Mouse (Mus musculus): ENCODE measurements around the gene Retnlg. TPM values are rescaled to one million over a fixed set of nuclear protein-coding genes. Genes with fewer than 3 reads are reported as not detected.
"Not testable (repeated sequence)": the region's sequence is repeated elsewhere in the genome, so short reads cannot be mapped to it uniquely, and the experiment has no call there.

The Retnlg gene
- not detected in 2 replicates for polyA plus RNA-seq (2015; fragmentation: Nextera tagmentation; extraction: Ambion mirVana)

DNA sequence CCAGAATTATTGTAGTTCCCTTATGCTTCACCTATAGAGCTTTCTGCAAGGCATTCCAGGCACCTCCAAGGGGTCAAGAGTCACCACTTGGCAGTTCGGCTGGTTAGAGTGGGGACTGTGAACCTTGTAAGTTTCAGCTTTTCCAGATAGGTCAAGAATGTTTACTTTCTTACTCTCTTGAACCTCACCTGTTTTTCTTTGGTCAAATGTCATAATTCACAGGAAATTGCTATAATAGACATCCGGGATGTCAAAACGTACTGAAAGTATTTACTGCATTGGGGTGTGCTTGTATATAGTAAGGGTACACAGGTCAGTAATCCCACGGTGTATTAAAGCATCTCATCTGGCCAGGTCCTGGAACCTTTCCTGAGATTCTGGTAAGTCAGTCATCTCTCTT, at the start of gene Retnlg:
Retnlg (plus strand) TSS at position 301 of the 400 bp plus-strand sequence.
- no peak within 1 kb of the TSS for H3K4me2 ChIP-seq (replicated peaks)
- no peak within 1 kb of the TSS for H3K4me3 ChIP-seq
- WGBS = 66% methylated on average over 4 of the region's 4 CpGs
- no peak within 1 kb of the TSS for H3K9ac ChIP-seq
- H3K4me1 ChIP-seq = no peaks in the 10 kb centered on the region
- no peak within 1 kb of the TSS for H3K27ac ChIP-seq
- no peaks in the 10 kb centered on the region for H3K9me3 ChIP-seq
- no peaks in the 10 kb centered on the region for H3K27me3 ChIP-seq
- ATAC-seq (ENCODE audit: low FRiP score, low read depth) = no peak
- H3K36me3 ChIP-seq = no peaks in the 10 kb centered on the region

- H3K36me3 ChIP-seq = no peaks in the 10 kb centered on the region
- H3K27me3 ChIP-seq = no peaks in the 10 kb centered on the region
- no peaks in the 10 kb centered on the region for H3K4me1 ChIP-seq
- WGBS = 88% methylated on average over 3 of the region's 3 CpGs
- no peak overlapping the region for H3K4me2 ChIP-seq (replicated peaks)
- H3K9ac ChIP-seq = no peak overlapping the region
- ATAC-seq (ENCODE audit: low FRiP score, low read depth) = no peak
- H3K4me3 ChIP-seq = no peak overlapping the region
- H3K9me3 ChIP-seq = no peaks in the 10 kb centered on the region
- H3K27ac ChIP-seq = no peak overlapping the region
Observed at GRCm38 (mm10) chr16:48826474-48826873, 45.9 kb upstream of the Retnlg start.

DNA sequence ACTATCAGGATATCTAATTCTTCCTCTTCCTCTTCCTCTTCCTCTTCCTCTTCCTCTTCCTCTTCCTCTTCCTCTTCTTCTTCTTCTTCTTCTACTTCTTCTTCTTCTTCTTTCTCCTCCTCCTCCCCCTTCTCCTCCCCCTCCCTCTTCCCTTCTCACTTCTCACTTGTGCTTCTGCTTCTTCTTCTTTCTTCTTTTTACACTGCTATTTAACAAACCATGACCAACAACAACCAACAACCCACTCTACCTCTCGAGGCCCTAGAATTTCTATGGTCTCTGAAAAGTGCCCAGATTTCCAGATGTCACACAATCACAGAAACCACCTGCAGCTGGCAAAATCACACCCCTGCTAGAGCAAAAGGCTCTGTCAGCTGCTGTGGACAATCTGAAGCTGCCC, 44.8 kb upstream of the Retnlg start:
- H3K27ac ChIP-seq = no peak overlapping the region
- no peaks in the 10 kb centered on the region for H3K9me3 ChIP-seq
- H3K4me3 ChIP-seq = no peak overlapping the region
- H3K4me1 ChIP-seq = no peaks in the 10 kb centered on the region
- H3K27me3 ChIP-seq = no peaks in the 10 kb centered on the region
- no peak overlapping the region for H3K9ac ChIP-seq
- 25% methylated on average over 1 of the region's 1 CpGs for WGBS
- ATAC-seq (ENCODE audit: low FRiP score, low read depth) = no peak
- no peaks in the 10 kb centered on the region for H3K36me3 ChIP-seq
- no peak overlapping the region for H3K4me2 ChIP-seq (replicated peaks)

GRCm38 (mm10) chr16:48829060-48829459, 43.4 kb upstream of the Retnlg start:
- Histone ChIP-seq H3K27ac (no peak overlapping the region), H3K9ac (no peak overlapping the region), H3K9me3 (no peaks in the 10 kb centered on the region), H3K4me3 (no peak overlapping the region), H3K36me3 (no peaks in the 10 kb centered on the region), H3K4me2 (replicated peaks) (no peak overlapping the region), H3K4me1 (no peaks in the 10 kb centered on the region), H3K27me3 (no peaks in the 10 kb centered on the region)
- ATAC-seq (ENCODE audit: low FRiP score, low read depth) = no peak
- WGBS = 90% methylated on average over 4 of the region's 4 CpGs

GRCm38 (mm10) chr16:48832055-48832454, 40.4 kb upstream of the Retnlg start:
- H3K27ac ChIP-seq = no peak overlapping the region
- no peaks in the 10 kb centered on the region for H3K9me3 ChIP-seq
- H3K9ac ChIP-seq = no peak overlapping the region
- H3K27me3 ChIP-seq = no peaks in the 10 kb centered on the region
- no peaks in the 10 kb centered on the region for H3K36me3 ChIP-seq
- no peaks in the 10 kb centered on the region for H3K4me1 ChIP-seq
- WGBS = 72% methylated on average over 8 of the region's 8 CpGs
- ATAC-seq (ENCODE audit: low FRiP score, low read depth) = no peak
- no peak overlapping the region for H3K4me3 ChIP-seq
- no peak overlapping the region for H3K4me2 ChIP-seq (replicated peaks)

DNA sequence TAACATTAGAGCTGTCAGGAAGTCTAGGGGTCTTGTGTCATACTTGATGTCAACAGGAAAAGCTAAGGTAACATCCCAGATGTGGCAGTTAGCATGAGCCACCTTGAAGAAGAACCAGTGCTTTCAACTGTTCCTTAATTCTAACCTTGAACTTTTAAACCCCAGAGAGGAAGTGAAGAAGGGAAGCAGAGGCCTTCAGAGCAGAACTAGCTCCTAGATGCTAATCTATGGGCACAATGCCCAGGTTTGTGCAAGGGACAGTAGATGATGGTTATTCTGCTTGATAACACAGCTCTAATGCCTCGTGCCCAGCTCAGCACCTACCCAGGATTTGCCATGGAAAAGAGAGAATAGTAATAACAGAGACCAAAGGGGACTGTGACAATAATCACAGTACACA, 38.8 kb upstream of the Retnlg start:
- not testable (repeated sequence) for H3K36me3 ChIP-seq; H3K4me1 ChIP-seq; ATAC-seq (ENCODE audit: low FRiP score, low read depth); H3K9me3 ChIP-seq; H3K4me2 ChIP-seq (replicated peaks); H3K4me3 ChIP-seq; H3K9ac ChIP-seq; H3K27ac ChIP-seq; H3K27me3 ChIP-seq
- 48% methylated on average over 1 of the region's 1 CpGs for WGBS

- no peaks in the 10 kb centered on the region for H3K4me1 ChIP-seq
- H3K9ac ChIP-seq = no peak within 1 kb of the TSS
- no peak within 1 kb of the TSS for H3K4me3 ChIP-seq
- H3K27ac ChIP-seq = no peak within 1 kb of the TSS
- no peak within 1 kb of the TSS for H3K4me2 ChIP-seq (replicated peaks)
- no peaks in the 10 kb centered on the region for H3K9me3 ChIP-seq
- 77% methylated on average over 3 of the region's 3 CpGs for WGBS
- no peaks in the 10 kb centered on the region for H3K36me3 ChIP-seq
- no peak for ATAC-seq (ENCODE audit: low FRiP score, low read depth)
- no peaks in the 10 kb centered on the region for H3K27me3 ChIP-seq
Observed at GRCm38 (mm10) chr16:48842266-48842665, 30.2 kb upstream of the Retnlg start, which contains the start of gene Retnla. TSS of gene Retnla (plus strand) at chr16:48842551.

- H3K4me1 ChIP-seq = no peaks in the 10 kb centered on the region
- no peak overlapping the region for H3K4me2 ChIP-seq (replicated peaks)
- no peaks in the 10 kb centered on the region for H3K9me3 ChIP-seq
- no peak overlapping the region for H3K9ac ChIP-seq
- no peaks in the 10 kb centered on the region for H3K36me3 ChIP-seq
- no peak overlapping the region for H3K4me3 ChIP-seq
- no peak overlapping the region for H3K27ac ChIP-seq
- WGBS = 92% methylated on average over 4 of the region's 4 CpGs
- no peaks in the 10 kb centered on the region for H3K27me3 ChIP-seq
- ATAC-seq (ENCODE audit: low FRiP score, low read depth) = no peak
Observed at GRCm38 (mm10) chr16:48843671-48844386, 28.6 kb upstream of the Retnlg start.

DNA sequence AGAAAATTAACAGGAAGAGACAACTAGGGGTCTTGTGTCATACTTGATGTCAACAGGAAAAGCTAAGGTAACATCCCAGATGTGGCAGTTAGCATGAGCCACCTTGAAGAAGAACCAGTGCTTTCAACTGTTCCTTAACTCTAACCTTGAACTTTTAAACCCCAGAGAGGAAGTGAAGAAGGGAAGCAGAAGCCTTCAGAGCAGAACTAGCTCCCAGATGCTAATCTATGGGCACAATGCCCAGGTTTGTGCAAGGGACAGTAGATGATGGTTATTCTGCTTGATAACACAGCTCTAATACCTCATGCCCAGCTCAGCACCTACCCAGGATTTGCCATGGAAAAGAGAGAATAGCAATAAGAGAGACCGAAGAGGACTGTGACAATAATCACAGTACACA, 7.4 kb upstream of the Retnlg start:
- H3K4me2 ChIP-seq (replicated peaks); H3K4me1 ChIP-seq; H3K4me3 ChIP-seq; H3K27ac ChIP-seq; H3K9ac ChIP-seq; ATAC-seq (ENCODE audit: low FRiP score, low read depth); H3K27me3 ChIP-seq; H3K36me3 ChIP-seq; H3K9me3 ChIP-seq: not testable (repeated sequence)
- WGBS = 85% methylated on average over 1 of the region's 1 CpGs

DNA sequence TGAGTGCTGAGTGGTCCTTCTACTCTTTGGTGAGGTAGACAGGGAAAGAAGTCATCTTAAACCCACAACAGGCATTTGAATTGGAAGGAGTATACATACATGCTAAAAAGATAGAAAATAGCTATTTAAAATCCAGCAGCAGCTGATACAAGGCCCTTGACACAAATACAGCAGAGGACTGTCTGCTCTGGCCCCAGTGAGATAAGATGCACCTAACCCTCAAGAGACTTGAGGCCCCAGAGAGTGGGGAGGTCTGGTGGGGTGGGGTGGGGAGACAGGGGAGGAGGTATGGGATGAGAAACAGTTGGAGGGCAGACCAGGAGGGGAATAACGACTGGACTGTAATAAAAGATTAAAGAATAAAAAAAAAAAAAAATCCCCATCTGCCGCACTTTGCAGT, 4.7 kb upstream of the Retnlg start:
- 54% methylated on average over 2 of the region's 2 CpGs for WGBS
- H3K27ac ChIP-seq = no peak overlapping the region

GRCm38 (mm10) chr16:48868663-48869062, 3.8 kb upstream of the Retnlg start:
- no peaks in the 10 kb centered on the region for H3K36me3 ChIP-seq
- H3K27ac ChIP-seq = no peak overlapping the region
- WGBS = 86% methylated on average over 1 of the region's 1 CpGs
- H3K4me2 ChIP-seq (replicated peaks) = no peak overlapping the region
- H3K4me1 ChIP-seq = no peaks in the 10 kb centered on the region
- H3K4me3 ChIP-seq = no peak overlapping the region
- H3K9ac ChIP-seq = no peak overlapping the region
- no peaks in the 10 kb centered on the region for H3K27me3 ChIP-seq
- no peak for ATAC-seq (ENCODE audit: low FRiP score, low read depth)
- no peaks in the 10 kb centered on the region for H3K9me3 ChIP-seq

More for the DNA sequence above, 4.7 kb upstream of the Retnlg start:
- Histone ChIP-seq H3K4me2 (replicated peaks) (no peak overlapping the region), H3K36me3 (no peaks in the 10 kb centered on the region), H3K4me1 (no peaks in the 10 kb centered on the region), H3K4me3 (no peak overlapping the region), H3K27me3 (no peaks in the 10 kb centered on the region), H3K9me3 (no peaks in the 10 kb centered on the region), H3K9ac (no peak overlapping the region)
- ATAC-seq (ENCODE audit: low FRiP score, low read depth) = no peak

DNA sequence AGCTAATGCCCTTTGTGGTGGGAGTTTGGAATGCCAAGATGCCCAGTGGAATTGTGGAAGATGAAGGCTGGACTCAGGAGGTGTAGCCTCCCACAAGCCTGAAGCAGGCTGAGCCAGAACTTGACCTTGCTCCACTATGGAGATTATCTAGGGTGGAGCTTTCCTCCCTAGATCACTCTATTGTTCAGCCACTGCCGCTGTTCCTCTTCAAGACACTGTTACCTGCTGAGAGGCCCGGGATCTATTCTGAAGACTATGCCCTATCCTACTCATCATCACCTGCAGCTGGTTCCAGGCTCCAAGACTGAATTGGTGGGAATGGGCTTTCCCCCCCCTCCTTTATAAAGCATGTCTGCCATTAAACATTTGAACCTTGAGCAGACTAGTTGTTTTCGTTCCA, 2.8 kb upstream of the Retnlg start:
- no peaks in the 10 kb centered on the region for H3K4me1 ChIP-seq
- H3K27ac ChIP-seq = no peak overlapping the region
- no peaks in the 10 kb centered on the region for H3K36me3 ChIP-seq
- H3K9ac ChIP-seq = no peak overlapping the region
- ATAC-seq (ENCODE audit: low FRiP score, low read depth) = no peak
- no peak overlapping the region for H3K4me3 ChIP-seq
- no peaks in the 10 kb centered on the region for H3K27me3 ChIP-seq
- no peak overlapping the region for H3K4me2 ChIP-seq (replicated peaks)
- 79% methylated on average over 3 of the region's 3 CpGs for WGBS
- H3K9me3 ChIP-seq = no peaks in the 10 kb centered on the region

DNA sequence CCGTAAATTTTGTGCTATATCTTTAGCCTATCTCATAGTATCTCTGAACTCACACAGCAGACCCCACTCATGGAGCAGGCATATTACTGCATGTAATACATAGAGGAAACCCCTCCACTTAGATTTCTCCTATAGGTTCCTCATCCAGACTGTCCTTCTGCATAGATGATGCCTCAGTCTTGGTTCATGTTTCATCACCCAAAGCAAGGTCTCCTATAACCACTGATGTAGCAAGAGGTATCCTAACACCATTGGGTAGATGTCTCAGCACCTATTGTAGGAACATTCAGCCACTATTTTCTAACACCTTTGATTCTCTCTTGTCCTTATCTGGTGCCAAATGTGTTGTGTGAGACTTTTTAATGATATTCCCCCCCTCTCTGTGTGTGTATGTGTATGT, 667 bp upstream of the Retnlg start:
- Histone ChIP-seq H3K4me1 (no peaks in the 10 kb centered on the region), H3K9me3 (no peaks in the 10 kb centered on the region), H3K27me3 (no peaks in the 10 kb centered on the region), H3K36me3 (no peaks in the 10 kb centered on the region), H3K9ac (no peak overlapping the region), H3K27ac (no peak overlapping the region), H3K4me3 (no peak overlapping the region), H3K4me2 (replicated peaks) (no peak overlapping the region)
- 88% methylated on average over 1 of the region's 1 CpGs for WGBS
- ATAC-seq (ENCODE audit: low FRiP score, low read depth) = no peak

Data from limb, embryonic 13.5 days (tissue).